Mouse (Mus musculus) C2C12 (cell line): Measurements from ENCODE around the gene Aff1. TPM values are rescaled to one million over a fixed set of nuclear protein-coding genes. Genes with fewer than 3 reads are reported as not detected.

Source experiments
- H3K27me3 ChIP-seq: one replicate; pipeline ENCODE4 v1.6.1; 2011; ENCODE audit not compliant: control insufficient read depth, insufficient read depth, insufficient read length
- H3K36me3 ChIP-seq: one replicate; pipeline ENCODE4 v1.6.1; 2011; ENCODE audit not compliant: control insufficient read depth, insufficient read depth
- H3K4me3 ChIP-seq: one replicate; pipeline ENCODE4 v1.5.1; 2011; ENCODE audit warnings: mild to moderate bottlenecking, control low read depth; ENCODE audit not compliant: poor library complexity, insufficient read depth, severe bottlenecking
- H3K79me2 ChIP-seq: one replicate; pipeline ENCODE4 v1.6.1; 2011; ENCODE audit not compliant: control insufficient read depth, insufficient read depth
- H3K79me3 ChIP-seq: one replicate; pipeline ENCODE4 v1.6.1; 2011; ENCODE audit warnings: low read depth, control low read depth
- H3ac ChIP-seq: one replicate; pipeline ENCODE3; 2011; ENCODE audit warnings: low read depth; ENCODE audit not compliant: control insufficient read depth, insufficient read length
- CEBPB ChIP-seq: IDR thresholded peaks from one replicate; pipeline ENCODE4 v1.6.1; 2011; ENCODE audit warnings: low read depth, mild to moderate bottlenecking, control low read depth, moderate library complexity
- CTCF ChIP-seq: IDR thresholded peaks from one replicate; pipeline ENCODE4 v1.5.1; 2011; ENCODE audit not compliant: control insufficient read depth, insufficient read depth, insufficient read length
- FOSL1 ChIP-seq: IDR thresholded peaks from one replicate; pipeline ENCODE4 v1.8.0; 2011; ENCODE audit warnings: mild to moderate bottlenecking, low read length; ENCODE audit not compliant: poor library complexity, insufficient read depth, severe bottlenecking
- MAX ChIP-seq: IDR thresholded peaks from one replicate; pipeline ENCODE4 v1.6.1; 2011; ENCODE audit warnings: mild to moderate bottlenecking, control low read depth
- MYOD1 ChIP-seq: IDR thresholded peaks from one replicate; pipeline ENCODE4 v1.6.1; 2011; ENCODE audit warnings: low read depth; ENCODE audit not compliant: control insufficient read depth, insufficient read length
- MYOG ChIP-seq: IDR thresholded peaks from one replicate; pipeline ENCODE4 v1.6.1; 2011; ENCODE audit not compliant: control insufficient read depth, insufficient read length; ENCODE audit errors: extremely low read depth
- USF1 ChIP-seq: IDR thresholded peaks from one replicate; pipeline ENCODE4 v1.6.1; 2011; ENCODE audit warnings: low read depth, mild to moderate bottlenecking, control low read depth, moderate library complexity
- polyA plus RNA-seq: library from polyadenylated mRNA; unstranded; fragments of >200 nt; fragmentation: generic; extraction: Trizol; gene quantifications from one replicate; pipeline ENCODE4 v1.2.1, GENCODE M21; 2012; ENCODE audit warnings: missing spikeins

The Aff1 gene
- polyA plus RNA-seq, 1 experiment, result 10.0 TPM

- no peaks in the 10 kb centered on the region for H3K36me3 ChIP-seq
- H3ac ChIP-seq, result no peak overlapping the region
- no peak for TF ChIP-seq CEBPB
- no peaks in the 10 kb centered on the region for H3K27me3 ChIP-seq
- no peaks in the 10 kb centered on the region for H3K79me3 ChIP-seq
- no peak overlapping the region for H3K4me3 ChIP-seq
- H3K79me2 ChIP-seq, result no peaks in the 10 kb centered on the region
These were observed 168.4 kb downstream of the Aff1 start for GRCm38 (mm10) chr5:103860622-103861021.

DNA sequence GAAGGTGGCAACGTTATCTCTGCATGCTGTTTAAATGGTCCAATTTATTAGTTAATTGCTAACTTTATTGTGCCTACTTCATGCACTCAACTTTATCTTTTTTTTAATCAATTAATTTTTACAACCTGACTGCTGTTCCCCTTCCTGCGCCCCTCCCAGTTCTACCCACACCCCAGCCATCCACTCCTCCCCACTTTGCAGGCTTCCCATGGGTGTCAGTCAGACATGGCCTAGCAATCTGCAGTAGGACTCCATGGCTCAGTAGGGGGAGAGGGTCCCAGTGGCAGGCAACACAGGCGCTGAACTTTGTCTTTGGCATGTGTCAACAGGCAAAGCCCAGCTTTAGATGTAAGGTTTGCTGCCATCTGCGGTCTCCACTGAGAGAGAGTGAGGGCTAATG lies 171.6 kb downstream of the Aff1 start:
- Histone ChIP-seq H3K79me2 (no peaks in the 10 kb centered on the region), H3K79me3 (no peaks in the 10 kb centered on the region), H3K4me3 (no peak overlapping the region), H3K36me3 (no peaks in the 10 kb centered on the region), H3ac (no peak overlapping the region), H3K27me3 (no peaks in the 10 kb centered on the region)
- TF ChIP-seq CEBPB, result no peak
- TF ChIP-seq MAX, result no peak
- no peak for TF ChIP-seq MYOD1
- no peak for TF ChIP-seq MYOG
- TF ChIP-seq CTCF, result no peak
- TF ChIP-seq USF1, result no peak
- TF ChIP-seq FOSL1, result no peak

- no peak overlapping the region for H3K4me3 ChIP-seq
- no peaks in the 10 kb centered on the region for H3K27me3 ChIP-seq
- H3K36me3 ChIP-seq, result no peaks in the 10 kb centered on the region
- H3ac ChIP-seq, result no peak overlapping the region
- no peaks in the 10 kb centered on the region for H3K79me3 ChIP-seq
- no peaks in the 10 kb centered on the region for H3K79me2 ChIP-seq
- TF ChIP-seq MYOG, result no peak
- TF ChIP-seq FOSL1, result no peak
- no peak for TF ChIP-seq CEBPB
- TF ChIP-seq MAX, result no peak
These were observed 197.6 kb downstream of the Aff1 start for GRCm38 (mm10) chr5:103889766-103890165.

- Histone ChIP-seq H3K36me3 (no peaks in the 10 kb centered on the region), H3K79me3 (no peaks in the 10 kb centered on the region), H3K27me3 (no peaks in the 10 kb centered on the region), H3K4me3 (no peak overlapping the region), H3ac (no peak overlapping the region), H3K79me2 (no peaks in the 10 kb centered on the region)
- no peak for TF ChIP-seq MAX
- TF ChIP-seq USF1, result no peak
These were observed 206.1 kb downstream of the Aff1 start for GRCm38 (mm10) chr5:103898310-103898709.

Other genes with a start within 250 kb of the Aff1 start
- 0.02 TPM for gene Slc10a6, start 63.0 kb upstream of the Aff1 start, polyA plus RNA-seq
- not detected for gene 1700016H13Rik, start 36.4 kb upstream of the Aff1 start, polyA plus RNA-seq
- 1.1 TPM for gene Klhl8, start 218.9 kb downstream of the Aff1 start, polyA plus RNA-seq